Mouse (Mus musculus) erythroid progenitor cell, adult 5-6 weeks (primary cell): ENCODE measurements around the gene Calu. TPM values are rescaled to one million over a fixed set of nuclear protein-coding genes. Genes with fewer than 3 reads are reported as not detected.

Experiments used
- ATAC-seq: replicated peaks from 2 replicates; pipeline ENCODE4 v1.8.0; 2016; ENCODE audit warnings: moderate number of reproducible peaks, mild to moderate bottlenecking, moderate TSS enrichment, inconsistent platforms; ENCODE audit not compliant: poor library complexity, low FRiP score, severe bottlenecking
- total RNA-seq, 2 experiments: library from RNA; stranded (forward) in 1 of 2; stranded (reverse) in 1 of 2; fragments of 150-400 nt in 1 of 2; fragments of 186-747, 209-891 nt in 1 of 2; gene quantifications; 2 replicates each; pipeline versions ENCODE4 v1.2.3 to v1.2.4; 2015 to 2017; ENCODE audit warnings: low replicate concordance in 2 of 2

Calu gene
- total RNA-seq, 2 experiments from 2014 or later: 23.1 to 41.5 TPM

DNA sequence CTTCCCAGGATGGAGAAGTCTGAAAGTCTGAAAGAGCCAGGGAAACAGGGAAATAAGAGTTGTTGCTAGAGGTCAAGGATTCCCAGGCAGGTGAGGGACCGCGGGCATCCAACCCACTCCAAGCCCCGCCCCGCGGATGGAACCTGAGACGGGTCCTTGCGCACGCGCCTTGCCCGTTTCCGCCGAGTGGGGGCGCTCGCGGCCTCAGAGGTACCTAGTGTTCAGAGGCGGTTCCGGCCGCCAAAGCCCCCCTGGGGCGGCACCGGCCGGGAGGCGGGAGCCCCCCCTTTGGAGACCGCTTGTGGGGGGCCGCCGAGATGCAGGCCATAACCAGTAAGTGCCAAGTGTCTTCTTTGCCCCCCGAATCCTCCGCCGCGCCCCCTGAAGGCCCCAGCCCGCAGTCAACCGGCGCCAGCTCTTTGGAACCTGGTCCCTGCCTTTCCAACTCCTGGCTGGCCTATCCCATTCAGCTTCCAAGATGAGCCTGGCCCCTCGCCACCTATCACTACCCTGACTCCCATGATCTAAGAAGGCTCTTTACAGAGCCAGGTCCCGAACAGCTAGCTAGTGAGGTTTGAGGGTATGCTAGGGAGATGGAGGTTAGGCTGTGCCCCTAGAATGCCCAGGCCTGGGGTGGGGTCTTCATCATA, 54.9 kb downstream of the Calu start:
- ATAC-seq: no peak

DNA sequence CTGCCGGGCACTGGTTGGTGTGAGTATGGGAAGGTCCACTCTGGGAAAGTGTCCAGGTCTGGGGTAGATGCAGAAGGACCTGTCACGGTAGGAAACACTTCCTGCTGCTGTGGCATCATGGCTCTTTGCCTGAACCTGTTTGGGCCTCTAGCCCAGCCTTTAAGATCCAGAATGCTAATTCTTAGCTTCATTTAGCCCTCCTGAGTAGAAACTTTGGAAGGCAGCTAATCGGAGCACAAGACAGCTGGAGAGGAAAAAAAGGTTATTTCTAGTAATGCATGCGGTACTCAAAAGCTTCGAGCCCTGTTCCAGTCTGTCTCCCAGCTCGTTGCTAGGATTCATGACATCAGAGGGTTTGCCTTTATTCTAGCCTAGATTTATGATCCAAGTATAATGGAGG, 58.5 kb downstream of the Calu start:
- ATAC-seq: no peak

DNA sequence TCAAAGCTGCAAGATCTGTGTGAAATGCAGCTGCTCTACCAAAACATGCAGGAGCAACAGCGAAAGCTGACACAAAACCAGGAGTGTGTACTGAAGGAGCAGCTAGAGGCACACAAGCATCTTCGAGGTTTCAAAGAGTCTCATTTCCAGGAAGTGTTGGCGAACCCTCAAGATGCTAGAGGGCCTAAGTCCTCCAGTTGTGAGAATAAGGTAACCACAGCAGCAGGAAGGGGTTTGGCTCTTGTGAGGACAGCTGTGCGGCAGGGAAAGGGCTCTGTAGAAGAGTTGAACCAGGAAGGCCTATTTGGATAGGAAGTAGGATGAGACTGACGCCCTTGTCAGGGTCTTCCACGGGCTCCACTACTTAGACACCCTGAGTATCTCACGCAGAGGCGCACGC, 67.6 kb downstream of the Calu start:
- ATAC-seq: no peak

DNA sequence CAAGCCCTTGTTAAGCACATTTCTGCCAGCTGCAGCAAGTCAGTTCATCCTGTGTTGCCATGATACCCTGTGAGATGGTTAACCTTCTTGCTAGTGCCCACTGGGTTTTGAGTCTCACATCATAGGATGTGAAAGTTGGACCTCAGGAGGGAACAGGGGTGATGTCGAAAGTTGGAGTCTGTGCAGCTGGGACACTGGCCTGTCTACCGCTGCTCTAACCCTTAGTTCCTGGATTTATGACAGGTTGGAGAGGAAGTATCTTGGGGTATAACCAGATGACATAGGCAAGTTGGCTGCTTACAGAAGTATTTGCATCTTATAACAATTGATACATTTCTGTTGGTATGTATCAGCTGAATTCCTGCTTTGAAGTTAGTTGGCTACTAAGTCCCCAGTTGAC, 72.7 kb downstream of the Calu start:
- no peak for ATAC-seq

DNA sequence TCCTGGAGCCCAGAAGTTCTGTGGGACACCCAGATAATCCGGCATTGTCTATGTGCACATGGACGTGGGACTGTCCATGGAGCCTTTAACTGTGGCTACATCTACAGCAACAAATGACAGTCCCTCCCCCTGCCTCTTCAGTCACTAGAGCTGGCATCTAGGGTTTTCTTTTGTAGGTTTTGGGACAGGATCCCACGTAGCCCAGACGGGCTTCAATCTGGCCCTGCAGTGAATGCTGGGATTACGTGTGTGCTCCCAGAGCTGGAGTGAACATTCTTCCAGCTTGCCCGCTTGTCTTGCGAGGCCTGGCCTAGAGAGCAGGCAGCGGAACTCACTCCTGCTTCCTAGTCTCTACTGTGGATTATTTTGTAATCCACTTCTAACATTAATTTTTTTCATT, 77.2 kb downstream of the Calu start:
- no peak for ATAC-seq

DNA sequence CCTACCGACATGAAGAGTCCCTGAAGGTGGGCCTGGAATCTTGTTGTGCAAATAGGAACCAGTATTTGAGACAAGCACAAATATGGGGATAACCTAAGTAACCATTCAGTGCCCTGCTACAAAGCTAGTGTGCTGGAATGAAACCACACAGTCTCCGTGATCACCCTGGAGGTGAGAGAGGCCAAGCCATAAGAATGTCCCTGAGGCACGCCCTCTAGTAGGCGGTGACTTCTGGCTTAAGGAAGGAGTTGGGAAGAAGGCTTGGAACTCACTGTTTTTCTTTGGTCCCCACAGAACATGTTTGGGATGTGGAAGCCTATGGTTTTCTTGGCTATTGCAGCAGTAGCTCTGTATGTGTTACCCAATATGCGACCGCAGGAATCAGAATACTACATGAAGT, 78.5 kb downstream of the Calu start:
- ATAC-seq: no peak

Other genes with a start within 250 kb of the Calu start
- 16.9 and 17.6 TPM in 2 replicates for gene Rbm28, start 183.1 kb upstream of the Calu start, total RNA-seq (2015; ENCODE audit: low replicate concordance)
- gene Rbm28, start 183.1 kb upstream of the Calu start, total RNA-seq (2017; ENCODE audit: low replicate concordance): 12.3 and 12.9 TPM in 2 replicates
- not detected in 2 replicates for gene Prrt4, start 168.5 kb upstream of the Calu start, total RNA-seq (2015; ENCODE audit: low replicate concordance)
- gene Prrt4, start 168.5 kb upstream of the Calu start, total RNA-seq (2017; ENCODE audit: low replicate concordance): not detected in 2 replicates
- gene Impdh1, start 131.7 kb upstream of the Calu start, total RNA-seq (2015; ENCODE audit: low replicate concordance): 4.2 and 20.9 TPM in 2 replicates
- gene Impdh1, start 131.7 kb upstream of the Calu start, total RNA-seq (2017; ENCODE audit: low replicate concordance): 2.9 and 11.0 TPM in 2 replicates
- 1.7 and 2.2 TPM in 2 replicates for gene Hilpda, start 75.6 kb upstream of the Calu start, total RNA-seq (2015; ENCODE audit: low replicate concordance)
- 0.90 and 6.9 TPM in 2 replicates for gene Hilpda, start 75.6 kb upstream of the Calu start, total RNA-seq (2017; ENCODE audit: low replicate concordance)
- not detected in 2 replicates for gene Fam71f2, start 68.5 kb upstream of the Calu start, total RNA-seq (2015; ENCODE audit: low replicate concordance)
- gene Fam71f2, start 68.5 kb upstream of the Calu start, total RNA-seq (2017; ENCODE audit: low replicate concordance): not detected in 2 replicates
- not detected in 2 replicates for gene Fam71f1, start 28.9 kb upstream of the Calu start, total RNA-seq (2015; ENCODE audit: low replicate concordance)
- gene Fam71f1, start 28.9 kb upstream of the Calu start, total RNA-seq (2017; ENCODE audit: low replicate concordance): not detected in 2 replicates
- gene Opn1sw, start 40.4 kb downstream of the Calu start, total RNA-seq (2015; ENCODE audit: low replicate concordance): not detected in 2 replicates
- not detected in 2 replicates for gene Opn1sw, start 40.4 kb downstream of the Calu start, total RNA-seq (2017; ENCODE audit: low replicate concordance)
- not detected in 2 replicates for gene Ccdc136, start 48.2 kb downstream of the Calu start, total RNA-seq (2015; ENCODE audit: low replicate concordance)
- gene Ccdc136, start 48.2 kb downstream of the Calu start, total RNA-seq (2017; ENCODE audit: low replicate concordance): not detected in 2 replicates
- gene Flnc, start 85.2 kb downstream of the Calu start, total RNA-seq (2015; ENCODE audit: low replicate concordance): not detected in 2 replicates
- gene Flnc, start 85.2 kb downstream of the Calu start, total RNA-seq (2017; ENCODE audit: low replicate concordance): not detected in 2 replicates
- gene Atp6v1f, start 119.6 kb downstream of the Calu start, total RNA-seq (2015; ENCODE audit: low replicate concordance): 66.7 and 71.7 TPM in 2 replicates
- gene Atp6v1f, start 119.6 kb downstream of the Calu start, total RNA-seq (2017; ENCODE audit: low replicate concordance): 24.1 and 45.5 TPM in 2 replicates
- not detected in 2 replicates for gene Atp6v1fnb, start 123.4 kb downstream of the Calu start, total RNA-seq (2015; ENCODE audit: low replicate concordance)
- 0.64 TPM in 1 of 2 replicates, not detected in the other for gene Atp6v1fnb, start 123.4 kb downstream of the Calu start, total RNA-seq (2017; ENCODE audit: low replicate concordance)
- gene Kcp, start 159.9 kb downstream of the Calu start, total RNA-seq (2015; ENCODE audit: low replicate concordance): not detected in 2 replicates
- not detected in 2 replicates for gene Kcp, start 159.9 kb downstream of the Calu start, total RNA-seq (2017; ENCODE audit: low replicate concordance)
- gene Irf5, start 178.6 kb downstream of the Calu start, total RNA-seq (2015; ENCODE audit: low replicate concordance): 2.5 and 9.7 TPM in 2 replicates
- 6.7 and 13.5 TPM in 2 replicates for gene Irf5, start 178.6 kb downstream of the Calu start, total RNA-seq (2017; ENCODE audit: low replicate concordance)